Mouse (Mus musculus) testis, adult 2 months (tissue): ENCODE measurements around the gene Mlip. TPM values are rescaled to one million over a fixed set of nuclear protein-coding genes. Genes with fewer than 3 reads are reported as not detected.

Source experiments
- H3K27ac ChIP-seq: fragments of 200-500 bp; 2 replicates; pipeline ENCODE4 v1.5.1; 2012; ENCODE audit warnings: low read depth, low read length; ENCODE audit not compliant: control insufficient read depth, insufficient read depth
- H3K27me3 ChIP-seq: fragments of 200-500 bp; 2 replicates; pipeline ENCODE4 v1.6.1; 2012; ENCODE audit warnings: mild to moderate bottlenecking, low read length, moderate library complexity; ENCODE audit not compliant: control insufficient read depth, insufficient read depth
- H3K36me3 ChIP-seq: fragments of 200-500 bp; 2 replicates; pipeline ENCODE4 v1.6.1; 2012; ENCODE audit warnings: mild to moderate bottlenecking, low read length; ENCODE audit not compliant: control insufficient read depth, insufficient read depth
- H3K4me1 ChIP-seq: fragments of 200-500 bp; 2 replicates; pipeline ENCODE4 v1.6.1; 2012; ENCODE audit warnings: low read length; ENCODE audit not compliant: control insufficient read depth, insufficient read depth
- H3K4me3 ChIP-seq: fragments of 200-500 bp; 2 replicates; pipeline ENCODE4 v1.5.1; 2012; ENCODE audit warnings: low read depth, mild to moderate bottlenecking, low read length, moderate library complexity, mixed read lengths; ENCODE audit not compliant: control insufficient read depth
- CTCF ChIP-seq: fragments of 200-500 bp; IDR thresholded peaks from 2 replicates; pipeline ENCODE4 v1.5.1; 2012; ENCODE audit warnings: low read depth, mild to moderate bottlenecking, inconsistent platforms, low read length, moderate library complexity; ENCODE audit not compliant: control insufficient read depth, insufficient read depth, insufficient replicate concordance
- POLR2A ChIP-seq: fragments of 200-500 bp; IDR thresholded peaks from 2 replicates; pipeline ENCODE4 v1.6.1; 2012; ENCODE audit warnings: low read depth, mild to moderate bottlenecking, inconsistent platforms, low read length, moderate library complexity; ENCODE audit not compliant: control insufficient read depth
- polyA plus RNA-seq: library from polyadenylated mRNA; depleted of rRNA; stranded (reverse); fragments of >200 nt; gene quantifications from 2 replicates; pipeline ENCODE4 v1.2.3, GENCODE M21; 2012; rRNA removed

Mlip gene
- polyA plus RNA-seq = 1.6 and 2.4 TPM in 2 replicates

- no peaks in the 10 kb centered on the region for H3K4me1 ChIP-seq
- H3K4me3 ChIP-seq = no peak within 1 kb of the TSS
- no peak within 1 kb of the TSS for H3K27ac ChIP-seq
- no peaks in the 10 kb centered on the region for H3K36me3 ChIP-seq
- no peaks in the 10 kb centered on the region for H3K27me3 ChIP-seq
- no peak for TF ChIP-seq CTCF
- TF ChIP-seq POLR2A = no peak
Measured at GRCm38 (mm10) chr9:77352432-77353175, at the start of gene Mlip. Mlip (minus strand) TSS chr9:77352969.

GRCm38 (mm10) chr9:77399801-77400200, 47.0 kb upstream of the Mlip start:
- TF ChIP-seq POLR2A (no peak), CTCF (no peak)
- no peaks in the 10 kb centered on the region for H3K36me3 ChIP-seq
- no peak overlapping the region for H3K27ac ChIP-seq

GRCm38 (mm10) chr9:77398856-77399631, 46.3 kb upstream of the Mlip start:
- Histone ChIP-seq H3K4me1 (no peaks in the 10 kb centered on the region), H3K36me3 (no peaks in the 10 kb centered on the region), H3K4me3 (no peak overlapping the region), H3K27me3 (no peaks in the 10 kb centered on the region), H3K27ac (no peak overlapping the region)
- TF ChIP-seq POLR2A (no peak), CTCF (no peak)

More at GRCm38 (mm10) chr9:77399801-77400200, 47.0 kb upstream of the Mlip start:
- H3K4me1 ChIP-seq = no peaks in the 10 kb centered on the region
- no peak overlapping the region for H3K4me3 ChIP-seq
- H3K27me3 ChIP-seq = no peaks in the 10 kb centered on the region

GRCm38 (mm10) chr9:77397027-77397426, 44.3 kb upstream of the Mlip start:
- no peaks in the 10 kb centered on the region for H3K27me3 ChIP-seq
- H3K4me1 ChIP-seq = no peaks in the 10 kb centered on the region
- no peak overlapping the region for H3K4me3 ChIP-seq
- H3K27ac ChIP-seq = no peak overlapping the region
- H3K36me3 ChIP-seq = no peaks in the 10 kb centered on the region
- TF ChIP-seq CTCF (no peak), POLR2A (no peak)

GRCm38 (mm10) chr9:77391248-77391647, 38.5 kb upstream of the Mlip start:
- Histone ChIP-seq H3K4me3 (no peak overlapping the region), H3K36me3 (no peaks in the 10 kb centered on the region), H3K27ac (no peak overlapping the region), H3K27me3 (no peaks in the 10 kb centered on the region), H3K4me1 (no peaks in the 10 kb centered on the region)
- TF ChIP-seq POLR2A (no peak), CTCF (no peak)

GRCm38 (mm10) chr9:77388956-77389355, 36.2 kb upstream of the Mlip start:
- Histone ChIP-seq H3K4me3 (no peak overlapping the region), H3K27me3 (no peaks in the 10 kb centered on the region), H3K27ac (no peak overlapping the region), H3K4me1 (no peaks in the 10 kb centered on the region), H3K36me3 (no peaks in the 10 kb centered on the region)
- no peak for TF ChIP-seq CTCF
- no peak for TF ChIP-seq POLR2A

- Histone ChIP-seq H3K27me3 (no peaks in the 10 kb centered on the region), H3K4me3 (no peak overlapping the region), H3K36me3 (no peaks in the 10 kb centered on the region), H3K4me1 (no peaks in the 10 kb centered on the region), H3K27ac (no peak overlapping the region)
- TF ChIP-seq CTCF (no peak), POLR2A (no peak)
Measured at GRCm38 (mm10) chr9:77386751-77387150, 34.0 kb upstream of the Mlip start.
